Mouse (Mus musculus): ENCODE data around the gene Smarca4.

DNA sequence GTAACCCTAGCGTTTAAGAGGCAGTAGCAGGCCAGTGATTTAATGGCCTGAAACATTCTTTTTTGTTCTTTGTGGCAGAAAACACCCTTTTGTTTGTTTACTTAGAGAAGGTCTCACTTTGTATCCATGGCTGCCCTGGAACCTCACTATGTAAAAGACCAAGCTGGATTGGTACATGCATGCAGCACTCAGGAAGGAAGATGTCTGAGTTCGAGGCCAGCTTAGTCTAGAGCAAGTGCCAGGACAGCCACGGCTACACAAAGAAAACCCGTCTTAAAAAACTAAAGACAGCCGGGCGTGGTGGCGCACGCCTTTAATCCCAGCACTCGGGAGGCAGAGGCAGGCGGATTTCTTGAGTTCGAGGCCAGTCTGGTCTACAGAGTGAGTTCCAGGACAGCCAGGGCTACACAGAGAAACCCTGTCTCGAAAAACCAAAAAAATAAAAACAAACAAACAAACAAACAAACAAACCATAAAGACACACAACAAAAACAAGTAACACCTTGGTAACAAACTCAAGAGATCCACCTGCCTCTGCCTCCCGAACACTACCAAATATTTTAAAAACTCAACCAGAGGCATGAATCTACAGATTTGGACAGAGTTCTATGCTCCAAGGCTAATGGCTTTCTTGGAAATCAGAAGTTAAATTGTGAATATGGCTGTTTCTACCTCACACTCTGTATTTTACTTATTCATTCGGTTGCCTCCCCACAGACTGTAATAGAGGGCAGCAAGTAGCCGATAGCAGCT is 929 bp upstream of the Smarca4 start:
- no peak for TF ChIP-seq CTCF (IDR thresholded peaks at IDR 0.05; ENCODE audit: insufficient read depth, low read length)
- TF ChIP-seq POLR2A (IDR thresholded peaks at IDR 0.05; ENCODE audit: borderline replicate concordance, extremely low read depth, low read depth, low read length): no peak
